9 mouse cellular contexts compared by ENCODE assay signal in genomic region chr9:116174481-116175461, GRCm38 (mm10). TPM values are rescaled to one million over a fixed set of nuclear protein-coding genes. Genes with fewer than 3 reads are reported as not detected.
DNase-seq lines count a peak whose midpoint lies in the region; ATAC-seq and TF ChIP-seq lines count a peak whose summit lies in the region.
"Had no signal": no experiment of that assay in that cellular context is flagged by ENCODE, and none has a peak within 500 bp of the region (broad histone marks: within the 10 kb centered on the region; RNA-seq: fewer than 3 reads in every experiment).

TSS of gene Tgfbr2 (minus strand) at chr9:116175360.

- no peaks in the 10 kb centered on the region; the same call in 1 of the 2 replicates for H3K27me3 ChIP-seq in cerebellum, adult 2 months (ENCODE audit: control insufficient read depth, insufficient read depth, low read length)
- no peaks in the 10 kb centered on the region for H3K27me3 ChIP-seq in embryonic facial prominence, embryonic 13.5 days
- H3K27me3 ChIP-seq in kidney, adult 2 months (replicated peaks; ENCODE audit: control insufficient read depth, insufficient read depth, low read length), result no peaks in the 10 kb centered on the region
- peaks cover 8% of the 10 kb centered on the region; the same call in 1 of the 2 replicates for H3K27me3 ChIP-seq in midbrain, postnatal 0 days (ENCODE audit: insufficient read depth, low read length)

- peak within 1 kb of the TSS; percentile 16 for H3K4me3 ChIP-seq in cerebellum, adult 2 months (replicated peaks; ENCODE audit: insufficient read depth, low read depth, low read length)
- H3K4me3 ChIP-seq in embryonic facial prominence, embryonic 13.5 days, result peak within 1 kb of the TSS; percentile 75
- H3K4me3 ChIP-seq in kidney, adult 2 months (ENCODE audit: insufficient read depth, low read depth, low read length), result peak within 1 kb of the TSS; percentile 79
- peak within 1 kb of the TSS; percentile 61 for H3K4me3 ChIP-seq in midbrain, postnatal 0 days (ENCODE audit: low read depth, low read length)

- ATAC-seq in cerebellum, adult (ENCODE audit: insufficient number of reproducible peaks, low FRiP score, low TSS enrichment), result no peak
- peak; percentile 61 for ATAC-seq in embryonic facial prominence, embryonic 13.5 days (ENCODE audit: insufficient number of reproducible peaks, insufficient read depth, low FRiP score, low TSS enrichment, low read depth)
- ATAC-seq in midbrain, postnatal 0 days (ENCODE audit: low FRiP score), result no peak

- H3K9me3 ChIP-seq in embryonic facial prominence, embryonic 13.5 days, result no peaks in the 10 kb centered on the region
- no peaks in the 10 kb centered on the region for H3K9me3 ChIP-seq in midbrain, postnatal 0 days (ENCODE audit: low read length)

- peak within 1 kb of the TSS; percentile 34; the same call in 1 of the 2 replicates for H3K27ac ChIP-seq in cerebellum, adult 2 months (ENCODE audit: insufficient read depth, low read length)
- H3K27ac ChIP-seq in embryonic facial prominence, embryonic 13.5 days, result peak within 1 kb of the TSS; percentile 95
- H3K27ac ChIP-seq in kidney, adult 2 months (ENCODE audit: insufficient read depth, low read depth, low read length), result peak within 1 kb of the TSS; percentile 91
- peak within 1 kb of the TSS; percentile 70 for H3K27ac ChIP-seq in midbrain, postnatal 0 days (ENCODE audit: low read depth, low read length)

- no peak for TF ChIP-seq POLR2A in cerebellum, adult 2 months (IDR thresholded peaks at IDR 0.05; ENCODE audit: borderline replicate concordance, insufficient read depth, low read length)
- TF ChIP-seq POLR2A in kidney, adult 2 months (IDR thresholded peaks at IDR 0.05; ENCODE audit: low read depth, low read length), result no peak

- H3K4me2 ChIP-seq in embryonic facial prominence, embryonic 13.5 days, result peak within 1 kb of the TSS; percentile 69
- H3K4me2 ChIP-seq in midbrain, postnatal 0 days (ENCODE audit: low read depth, low read length, poor library complexity, severe bottlenecking), result peak within 1 kb of the TSS; percentile 96

- H3K9ac ChIP-seq in embryonic facial prominence, embryonic 13.5 days, result peak within 1 kb of the TSS; percentile 96
- peak within 1 kb of the TSS; percentile 65 for H3K9ac ChIP-seq in midbrain, postnatal 0 days (replicated peaks; ENCODE audit: low read length, poor library complexity, severe bottlenecking)

- H3K36me3 ChIP-seq in embryonic facial prominence, embryonic 13.5 days, result no peaks in the 10 kb centered on the region
- H3K36me3 ChIP-seq in kidney, adult 2 months (ENCODE audit: control insufficient read depth, insufficient read depth, low read length), result no peaks in the 10 kb centered on the region
- no peaks in the 10 kb centered on the region for H3K36me3 ChIP-seq in midbrain, postnatal 0 days (ENCODE audit: insufficient read depth, low read length)

- TF ChIP-seq CTCF in cerebellum, adult 2 months (IDR thresholded peaks at IDR 0.05; ENCODE audit: borderline replicate concordance, insufficient read depth, low read depth, low read length), result no peak
- no peak for TF ChIP-seq CTCF in kidney, adult 2 months (conservative IDR thresholded peaks at IDR 0.05; ENCODE audit: insufficient read depth, insufficient read length, low read depth, low read length)
- TF ChIP-seq CTCF in midbrain, postnatal 0 days (IDR thresholded peaks at IDR 0.05), result no peak

- under 1% methylated on average over 90 of the region's 90 CpGs for WGBS in cerebellum, adult 2 months
- WGBS in embryonic facial prominence, embryonic 13.5 days, result under 1% methylated on average over 78 of the region's 90 CpGs
- WGBS in kidney, adult 2 months, result 1% methylated on average over 90 of the region's 90 CpGs
- WGBS in midbrain, postnatal 0 days, result under 1% methylated on average over 87 of the region's 90 CpGs

- H3K4me1 ChIP-seq in cerebellum, adult 2 months (ENCODE audit: control insufficient read depth, insufficient read depth, low read length), result no peaks in the 10 kb centered on the region
- H3K4me1 ChIP-seq in embryonic facial prominence, embryonic 13.5 days, result peaks cover 44% of the 10 kb centered on the region
- H3K4me1 ChIP-seq in kidney, adult 2 months (ENCODE audit: control insufficient read depth, insufficient read depth, low read length), result peaks cover 2% of the 10 kb centered on the region; the same call in 1 of the 2 replicates
- H3K4me1 ChIP-seq in midbrain, postnatal 0 days (ENCODE audit: insufficient read depth, low read length), result 0 out of 2 replicates have a peak, but pooled peaks cover 3% of the 10 kb centered on the region

- DNase-seq in cerebellum, adult 2 months, result peak in 1 of 2 experiments; percentile 9
- peak; percentile 86 for DNase-seq in heart, adult 8-10 months (ENCODE audit: low spot score)
- DNase-seq in kidney, adult 2 months, result peak; percentile 92
- DNase-seq in liver, result peak; percentile 71
- peak; percentile 42 for DNase-seq in midbrain, postnatal 0 days (ENCODE audit: low spot score)
- peak; percentile 64 to 73 for DNase-seq in spleen, postnatal 14 days (ENCODE audit: low spot score in 2 of 2)

RNA-seq across cellular contexts. Expression of gene Tgfbr2, which starts in this region (rescaled TPM):
- polyA plus RNA-seq in cerebellum, adult 2 months (2012; rRNA removed), result 7.6 and 8.1 TPM in 2 replicates
- polyA plus RNA-seq in embryonic facial prominence, embryonic 13.5 days (2015; fragmentation: Nextera tagmentation; extraction: Ambion mirVana), result 27.0 and 33.3 TPM in 2 replicates
- 10 to 100 TPM; 33.5 to 39.3 (median 35.0) TPM for total RNA-seq in heart, adult 8-10 months (2022)
- 45.8 and 46.4 TPM in 2 replicates for polyA plus RNA-seq in kidney, adult 2 months (2012; rRNA removed)
- 20.3 and 21.8 TPM in 2 replicates for total RNA-seq in midbrain, postnatal 0 days (2014; rRNA removed)
- polyA plus RNA-seq in midbrain, postnatal 0 days (2015; fragmentation: Nextera tagmentation; extraction: Ambion mirVana), result 6.7 and 7.2 TPM in 2 replicates
- total RNA-seq: MEL had no signal

Comparison
In these comparisons a context has a peak if more than half of its experiments do, and no peak if none do; other contexts are left out.
1. H3K27ac ChIP-seq: peak in every context shown above with its lines; median percentile 95 in embryonic facial prominence, embryonic 13.5 days; 91 in kidney, adult 2 months; 70 in midbrain, postnatal 0 days; 34 in cerebellum, adult 2 months.
2. H3K4me3 ChIP-seq: peak in every context shown above with its lines; median percentile 79 in kidney, adult 2 months; 75 in embryonic facial prominence, embryonic 13.5 days; 61 in midbrain, postnatal 0 days; 16 in cerebellum, adult 2 months.